Mouse (Mus musculus) cerebellum, postnatal 10 days (tissue): ENCODE measurements at regions not wholly inside any gene's neighbourhood (a gene's known extent, or its start where the extent isn't known, plus 50 kb on each side); places are given as distances from the start of the nearest gene placed in this dataset.

Experiments
- DNase-seq, 2 experiments: peaks; one replicate each; pipeline ENCODE4 v3.0.0; 2021; ENCODE audit warnings: mixed read lengths in 2 of 2

GRCm38 (mm10) chr2:180388122-180388521 is 53.6 kb upstream of the Gata5 start:
- no peak for DNase-seq

DNA sequence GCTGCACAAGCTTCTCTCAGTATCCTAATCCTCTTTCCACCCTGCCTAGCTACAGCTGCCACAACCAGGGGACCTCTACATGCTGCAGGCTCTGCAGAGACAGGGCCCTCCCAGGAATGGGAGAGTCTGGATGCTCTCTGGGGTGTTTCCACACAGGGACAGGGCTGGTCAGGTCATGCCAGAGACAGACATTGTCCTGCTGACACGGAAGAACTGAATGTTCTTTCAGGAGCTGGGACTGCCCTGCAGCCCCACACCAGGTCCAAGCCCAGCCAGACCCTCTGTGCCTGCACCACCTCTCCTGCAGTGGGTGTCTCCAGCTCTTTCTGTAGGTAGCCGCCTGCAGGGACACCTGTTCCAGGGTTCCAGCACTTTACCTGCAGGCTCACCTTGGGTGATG is 52.8 kb upstream of the Gata5 start:
- DNase-seq: no peak

- DNase-seq: peak; percentile 24 to 30
These were observed 51.6 kb upstream of the Gata5 start for GRCm38 (mm10) chr2:180385967-180386688.

DNA sequence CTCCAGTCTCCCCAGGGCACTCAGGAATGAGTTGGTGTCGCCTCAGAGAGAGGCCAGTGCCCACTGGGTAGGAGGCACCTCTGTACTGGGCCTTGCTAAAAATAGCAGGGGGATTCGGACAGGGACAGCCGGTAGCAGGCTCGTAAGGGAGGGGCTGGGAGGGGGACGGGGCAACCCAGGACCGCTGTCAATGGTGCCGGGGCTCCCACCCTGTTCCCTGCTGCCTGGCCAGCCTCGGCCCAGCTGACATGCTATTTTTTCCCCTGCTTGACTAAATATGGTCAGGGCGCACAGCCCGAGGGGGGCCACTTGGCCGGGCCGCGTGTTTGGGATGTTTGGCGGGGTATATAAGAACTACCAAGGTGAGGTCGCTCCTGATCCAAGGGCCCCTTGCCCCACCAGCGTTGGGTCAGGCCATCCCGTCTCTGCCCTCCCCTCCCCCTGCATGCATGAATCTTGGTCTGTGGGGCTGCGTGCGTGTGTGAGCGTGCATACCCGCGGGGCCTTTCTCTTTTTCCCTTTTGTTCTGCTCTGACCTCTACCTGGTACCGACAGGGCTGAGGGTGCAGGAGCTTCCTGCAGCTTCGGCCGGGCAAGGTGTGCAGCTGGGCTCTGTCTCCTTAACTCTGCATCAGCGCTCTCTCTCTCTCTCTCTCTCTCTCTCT is 50.9 kb upstream of the Gata5 start:
- peak in 1 of 2 experiments; percentile 24 for DNase-seq
